Mouse (Mus musculus): ENCODE measurements at regions not wholly inside any gene's neighbourhood (a gene's known extent, or its start where the extent isn't known, plus 50 kb on each side); places are given as distances from the start of the nearest gene placed in this dataset.

GRCm38 (mm10) chr1:44388091-44388490 is 163.2 kb upstream of the Gulp1 start:
- DNase-seq (ENCODE audit: inconsistent ontology term): no peak

DNA sequence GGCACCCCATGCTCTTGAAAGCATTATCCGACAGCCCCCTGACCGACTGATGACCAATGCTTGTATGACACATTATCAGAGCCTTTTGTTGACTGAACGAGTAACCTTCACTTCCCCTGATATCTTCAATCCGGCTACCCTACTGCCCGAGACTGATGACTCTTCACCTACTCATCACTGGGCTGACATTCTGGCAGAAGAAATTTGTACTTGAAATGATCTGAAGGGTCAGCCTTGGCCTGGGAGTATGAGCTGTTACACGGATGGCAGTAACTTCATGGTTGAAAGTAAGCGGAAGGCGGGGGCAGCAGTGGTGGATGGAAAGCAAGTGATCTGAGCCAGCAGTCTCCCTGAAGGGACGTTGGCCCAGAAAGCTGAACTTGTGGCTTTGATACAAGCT is 159.2 kb upstream of the Gulp1 start:
- DNase-seq (ENCODE audit: inconsistent ontology term): no peak

DNA sequence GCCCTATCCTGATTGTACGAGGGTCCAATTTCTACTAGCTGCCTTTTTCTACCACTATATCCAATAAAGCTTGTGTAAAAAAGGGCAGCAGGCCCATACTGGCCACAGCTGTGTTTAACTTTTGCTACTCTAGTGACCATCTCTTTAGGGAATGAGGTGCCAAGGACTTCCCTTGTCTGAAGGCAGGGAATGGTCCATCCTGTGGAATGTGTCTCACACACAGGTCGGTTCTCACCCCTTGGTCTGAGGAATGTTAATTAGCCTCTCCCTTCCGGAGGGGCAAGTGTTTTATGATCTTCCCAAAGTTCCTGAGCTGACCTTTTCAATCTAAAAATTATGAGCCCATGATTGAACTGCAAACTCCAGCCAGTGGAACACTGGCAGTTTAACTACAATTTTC is 155.8 kb upstream of the Gulp1 start:
- peak; percentile 7 for DNase-seq (ENCODE audit: inconsistent ontology term)

- DNase-seq (ENCODE audit: inconsistent ontology term): peak; percentile 77
Measured at GRCm38 (mm10) chr1:44398066-44398465, 153.2 kb upstream of the Gulp1 start.

GRCm38 (mm10) chr1:44437822-44438221 is 113.5 kb upstream of the Gulp1 start:
- DNase-seq (ENCODE audit: inconsistent ontology term): no peak

Measured in Muller cell, postnatal 12 days (primary cell).